Mouse (Mus musculus): ENCODE results near the gene Mad1l1.

DNA sequence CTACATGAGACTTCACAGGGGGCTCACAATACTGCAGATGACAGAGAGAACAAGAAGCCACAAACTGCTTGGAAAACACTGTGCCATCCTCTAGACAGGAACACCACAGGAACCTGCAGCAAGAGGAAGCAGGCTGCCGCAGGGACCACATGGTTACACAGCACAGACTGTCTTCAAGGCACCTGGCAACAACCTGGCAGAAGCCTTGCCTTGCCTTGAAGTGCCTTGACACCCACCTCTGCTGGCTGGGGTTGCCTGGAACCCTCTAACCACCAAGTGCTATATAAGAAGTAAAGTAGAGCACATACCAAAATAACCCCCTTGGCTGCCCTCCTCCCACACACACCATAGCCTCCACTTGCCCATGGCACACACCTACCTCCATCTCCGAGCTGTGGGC lies 177.8 kb downstream of the Mad1l1 start:
- no peak for TF ChIP-seq CTCF (IDR thresholded peaks at IDR 0.05; ENCODE audit: borderline replicate concordance, extremely low read depth, insufficient read depth, insufficient read length)
- no peak for TF ChIP-seq POLR2A (IDR thresholded peaks at IDR 0.05; ENCODE audit: borderline replicate concordance, extremely low read depth, insufficient read depth, insufficient read length, poor library complexity, severe bottlenecking)
